Mouse (Mus musculus): ENCODE results near the gene 6430531B16Rik.

Gene 6430531B16Rik

DNA sequence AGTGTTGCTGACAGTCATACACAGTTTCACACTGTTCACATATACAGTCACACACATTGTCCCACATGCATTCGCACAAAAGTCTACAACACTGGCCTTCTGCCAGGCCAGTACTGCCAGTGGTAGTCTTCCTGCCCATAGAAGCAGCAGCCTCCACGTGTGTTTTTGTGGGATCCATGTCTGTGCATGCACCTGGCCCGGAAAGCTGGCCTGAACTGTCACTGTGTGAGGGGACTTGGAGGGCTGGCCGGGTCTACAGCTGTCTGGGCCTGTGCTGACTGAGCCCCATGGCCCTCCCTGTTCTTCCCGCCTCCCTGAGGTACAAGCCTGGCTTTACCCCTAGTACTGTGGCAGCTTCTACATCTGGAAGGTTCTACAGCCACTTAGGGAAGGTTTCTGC, 7.6 kb downstream of the 6430531B16Rik start:
- DNase-seq (ENCODE audit: low spot score in 2 of 2), result no peak

DNA sequence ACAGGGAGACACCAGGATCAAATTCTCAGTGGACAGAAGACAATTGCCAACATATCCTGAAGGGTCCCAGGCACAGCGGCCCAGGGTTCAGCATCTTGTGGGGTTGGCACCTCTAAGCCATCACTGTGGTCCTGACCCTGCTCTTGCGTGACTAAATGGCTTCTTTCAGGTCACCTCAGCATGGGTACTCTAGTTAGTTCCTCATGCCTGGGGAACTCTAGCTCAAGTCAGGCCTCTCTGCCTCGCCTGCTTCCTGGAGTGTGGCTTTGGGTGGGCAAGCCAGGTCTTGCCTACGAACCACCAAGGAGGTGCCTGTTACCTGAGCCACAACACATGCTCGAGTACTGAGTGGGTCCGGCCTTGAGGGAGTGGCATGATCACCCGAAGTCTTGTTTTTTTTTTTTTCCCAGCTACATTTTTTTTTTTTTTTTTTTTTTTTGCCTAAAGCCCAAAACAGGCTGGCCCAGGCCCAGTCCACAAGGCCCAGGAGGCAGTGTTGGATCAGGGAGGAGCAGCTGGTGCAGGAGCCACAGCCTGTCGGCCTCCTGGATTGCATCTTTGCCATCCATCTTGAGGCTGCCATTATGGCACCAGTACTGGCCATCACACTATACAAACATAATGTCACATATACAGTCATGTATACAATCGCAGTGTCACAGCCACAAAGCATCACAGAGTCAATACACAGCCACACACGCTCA, 8.2 kb downstream of the 6430531B16Rik start:
- no peak for DNase-seq (ENCODE audit: low spot score in 2 of 2)

DNA sequence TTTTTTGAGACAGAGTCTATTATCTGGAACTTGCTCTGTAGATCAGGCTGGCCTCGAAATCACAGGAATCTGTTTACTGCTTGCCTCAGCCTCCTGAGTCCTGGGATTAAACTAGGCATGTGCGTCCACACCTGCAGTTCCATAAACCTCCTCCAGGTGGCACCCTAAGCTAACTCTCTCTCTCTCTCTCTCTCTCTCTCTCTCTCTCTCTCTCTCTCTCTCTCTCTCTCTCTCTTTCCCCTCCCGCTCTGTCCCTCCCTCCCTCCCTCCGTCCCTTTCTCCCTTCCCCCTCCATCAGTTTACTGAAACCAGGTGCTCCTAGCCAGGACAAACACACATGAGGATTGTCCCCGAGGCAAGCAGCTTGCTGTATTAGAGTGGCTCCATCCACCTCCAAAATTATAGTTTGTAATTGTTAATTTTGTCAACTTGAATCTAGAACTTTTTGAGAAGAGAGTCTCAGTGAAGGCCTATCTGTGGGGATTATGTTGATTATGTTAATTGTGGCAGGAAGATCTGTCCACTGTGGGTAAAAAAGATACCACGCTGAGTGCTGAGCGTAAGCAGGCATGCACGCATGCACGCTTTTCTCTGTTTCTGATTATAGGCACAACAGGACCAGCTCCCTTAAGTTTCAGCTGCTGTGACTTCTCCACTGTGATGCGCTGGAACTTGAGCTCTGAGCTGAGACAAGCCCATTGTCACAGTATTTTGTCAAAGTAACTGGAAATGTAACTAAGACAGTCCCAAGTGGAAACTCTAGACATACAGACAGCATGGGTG, 9.0 kb downstream of the 6430531B16Rik start:
- peak; percentile 81 to 91 for DNase-seq (ENCODE audit: low spot score in 2 of 2)

DNA sequence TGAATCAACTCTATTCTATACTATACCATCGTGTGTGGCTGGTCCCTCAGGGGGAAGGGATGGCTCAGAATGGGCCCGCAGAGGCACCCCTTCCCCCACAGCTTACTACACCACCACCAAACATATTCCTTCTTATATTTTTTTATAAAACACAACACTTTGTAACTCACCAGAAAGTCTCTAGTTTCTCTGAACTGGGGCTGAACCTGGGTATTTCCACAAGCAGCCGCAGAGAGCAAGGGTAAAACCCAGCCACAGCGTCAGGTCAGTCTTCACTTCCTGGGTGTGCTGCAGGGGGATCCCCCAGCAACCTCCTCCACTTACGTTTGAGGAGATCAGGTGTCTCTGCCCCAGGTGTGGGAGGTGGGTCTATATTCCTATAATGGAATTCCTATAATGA, 10.1 kb downstream of the 6430531B16Rik start:
- no peak for DNase-seq (ENCODE audit: low spot score in 2 of 2)

DNA sequence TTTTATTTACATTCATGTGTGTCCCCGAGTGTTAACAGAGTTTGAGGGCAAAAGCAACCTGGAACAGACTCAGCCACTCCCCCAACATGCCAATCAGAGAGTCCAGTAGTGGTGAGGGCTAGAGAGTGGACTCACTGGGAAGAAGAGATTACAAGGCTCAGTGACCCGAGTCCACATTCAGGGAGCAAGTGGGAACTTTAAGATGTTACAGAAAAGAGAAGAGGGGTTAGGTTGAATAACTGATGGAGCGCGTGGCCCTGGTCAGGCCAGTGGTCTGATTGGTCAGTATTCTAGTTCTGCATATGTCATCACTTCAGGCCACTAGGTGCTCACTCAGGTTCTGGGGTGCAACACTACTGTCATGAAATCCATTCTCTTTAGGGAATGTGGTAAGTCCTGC, 11.4 kb downstream of the 6430531B16Rik start:
- DNase-seq (ENCODE audit: low spot score in 2 of 2), result no peak

DNA sequence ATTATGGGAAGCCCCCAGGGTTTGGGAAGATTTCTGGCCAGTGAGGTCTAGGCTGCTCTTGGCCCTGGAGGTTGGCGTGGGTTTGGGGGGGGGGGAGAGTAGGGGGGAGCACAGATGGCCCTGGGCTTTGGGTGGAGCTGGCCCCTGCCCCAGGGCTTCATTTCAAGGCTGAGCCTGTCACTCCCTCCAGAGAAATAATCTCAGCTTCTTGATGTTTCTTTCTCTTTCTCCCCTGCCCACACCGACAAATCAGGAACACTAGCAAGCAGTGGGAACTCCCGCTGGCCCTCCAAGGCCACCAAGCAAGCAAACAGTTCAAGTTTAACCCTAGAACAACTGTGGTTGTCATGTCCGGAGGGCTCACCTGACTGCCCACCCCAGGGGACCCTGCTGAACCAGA, 14.7 kb downstream of the 6430531B16Rik start:
- DNase-seq (ENCODE audit: low spot score in 2 of 2), result no peak

DNA sequence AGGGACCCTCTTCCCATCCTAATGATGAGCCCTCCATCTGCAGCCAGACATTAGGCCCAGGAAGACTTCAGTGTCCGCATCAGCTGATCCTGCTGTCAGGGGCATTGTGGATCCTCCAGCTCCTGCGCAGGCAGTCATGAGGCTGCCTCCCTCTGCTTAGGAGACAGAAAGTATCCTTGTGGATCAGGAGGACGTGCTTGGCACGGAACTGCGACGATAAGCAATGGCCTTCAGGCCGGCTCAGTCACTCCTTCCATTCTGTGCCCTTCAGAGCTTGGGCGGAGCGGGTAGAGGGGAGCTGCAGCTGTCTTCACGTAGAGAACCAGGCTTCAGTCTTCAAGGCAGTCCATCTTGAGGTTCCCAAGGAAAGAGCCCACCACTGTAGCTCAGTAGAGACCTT, 17.4 kb downstream of the 6430531B16Rik start:
- DNase-seq (ENCODE audit: low spot score in 2 of 2), result no peak

DNA sequence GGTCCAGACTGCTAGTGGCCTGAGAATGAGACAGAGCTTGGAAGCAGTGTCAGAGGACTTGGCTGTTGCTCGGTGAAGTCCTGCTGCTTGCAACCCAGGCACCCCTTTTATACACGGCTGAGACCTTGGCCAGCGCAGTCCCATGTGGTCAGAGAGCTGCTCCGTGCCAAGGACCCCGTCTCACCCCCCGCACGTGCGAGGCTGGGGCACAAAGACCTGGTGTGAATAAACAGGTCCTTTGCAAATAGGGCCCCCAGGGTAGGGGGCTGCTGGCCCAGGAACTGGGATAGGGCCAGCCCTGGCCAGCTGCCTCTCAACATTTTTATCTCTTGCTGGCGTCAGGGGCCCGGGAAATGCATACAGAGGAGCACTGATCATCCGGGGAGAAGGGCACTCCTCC, 20.6 kb downstream of the 6430531B16Rik start:
- DNase-seq (ENCODE audit: low spot score in 2 of 2), result peak in 1 of 2 experiments; percentile 16

DNA sequence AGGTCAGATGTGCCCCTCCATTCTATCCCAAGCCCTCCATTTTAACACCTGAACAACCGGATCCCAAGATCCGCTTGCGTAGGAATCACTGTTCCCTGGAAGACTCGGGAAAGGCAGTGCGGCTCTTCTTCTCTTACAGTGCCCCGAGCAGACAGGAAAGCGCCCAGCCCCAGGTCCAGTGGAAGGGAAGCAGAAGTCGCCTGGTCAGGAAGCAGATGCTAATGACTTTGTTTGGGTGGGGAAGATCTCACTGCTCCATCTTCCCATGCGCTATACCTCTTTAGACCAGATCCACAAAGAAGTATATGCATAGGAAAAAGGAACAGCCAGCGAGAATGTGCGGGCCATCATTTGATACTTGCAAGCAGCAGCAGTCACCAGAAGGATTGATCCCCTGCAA, 21.1 kb downstream of the 6430531B16Rik start:
- no peak for DNase-seq (ENCODE audit: low spot score in 2 of 2)

DNA sequence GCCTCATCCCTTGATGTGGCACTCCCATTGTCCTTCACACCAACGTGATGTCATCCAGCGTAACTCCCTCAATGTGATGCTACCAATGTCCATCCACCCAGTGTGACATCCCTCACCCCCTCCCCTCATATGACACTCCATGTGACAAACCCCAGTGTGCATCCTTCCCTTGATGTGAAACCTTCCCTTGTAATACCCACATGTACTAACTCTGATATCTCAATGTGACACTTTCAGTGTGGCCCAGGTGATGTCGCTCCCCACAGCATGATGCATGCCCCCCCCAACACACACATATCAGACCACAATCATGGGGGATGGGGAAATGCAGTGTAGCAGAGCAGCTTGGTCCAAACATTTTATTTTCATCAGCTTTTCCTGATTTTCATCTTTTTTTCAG, 21.9 kb downstream of the 6430531B16Rik start:
- DNase-seq (ENCODE audit: low spot score in 2 of 2), result no peak

DNA sequence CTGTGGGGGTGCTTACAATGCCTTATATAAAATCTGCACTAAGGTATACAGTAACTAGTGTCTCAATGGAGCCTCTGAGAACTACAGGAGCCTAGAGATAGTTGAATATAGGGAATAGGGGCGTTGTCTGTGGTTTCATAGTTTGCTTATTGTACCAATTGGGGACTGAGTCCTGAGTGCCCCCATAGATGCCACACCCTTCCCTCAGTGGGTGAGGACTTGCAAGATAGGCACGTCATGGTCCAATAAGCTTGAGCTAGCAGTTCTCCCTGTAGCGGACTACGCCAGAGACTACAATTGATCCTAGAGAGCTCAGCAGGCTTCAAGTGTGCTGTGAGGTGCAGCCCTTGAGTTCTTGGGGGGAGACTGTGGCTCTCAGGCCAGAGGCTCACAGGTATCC, 23.1 kb downstream of the 6430531B16Rik start:
- no peak for DNase-seq (ENCODE audit: low spot score in 2 of 2)

DNA sequence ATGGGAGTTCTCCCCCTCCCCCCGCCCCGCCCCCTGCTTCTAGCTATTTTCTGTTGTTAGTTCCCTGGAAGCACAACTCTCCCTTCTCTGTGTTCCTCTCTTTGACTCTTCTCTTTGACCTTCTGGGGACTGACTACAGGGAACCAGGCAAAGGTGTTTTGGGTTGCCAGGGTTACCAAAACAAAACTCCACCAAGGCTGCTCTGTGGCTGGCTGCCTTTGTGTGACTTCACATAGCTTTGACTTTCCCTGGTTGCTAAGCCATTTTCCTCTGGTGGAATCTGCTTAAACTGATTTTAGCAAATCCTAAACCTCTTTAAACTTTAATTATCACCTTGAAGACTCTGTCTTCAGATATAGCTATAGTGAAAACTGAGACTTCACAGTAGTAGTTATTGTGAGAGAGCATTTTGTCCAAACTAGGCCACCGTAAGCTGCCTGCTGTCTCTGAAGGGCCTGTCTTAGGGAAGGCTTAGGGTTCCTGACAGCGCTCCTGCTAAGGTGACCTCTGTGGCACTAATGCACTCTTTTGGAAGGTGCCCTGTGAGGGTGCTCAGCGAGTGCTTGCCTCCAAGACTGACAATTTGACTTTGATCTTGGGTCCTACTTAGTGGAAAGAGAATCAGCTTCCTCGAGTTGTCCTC, 26.4 kb downstream of the 6430531B16Rik start:
- DNase-seq (ENCODE audit: low spot score in 2 of 2), result no peak

DNA sequence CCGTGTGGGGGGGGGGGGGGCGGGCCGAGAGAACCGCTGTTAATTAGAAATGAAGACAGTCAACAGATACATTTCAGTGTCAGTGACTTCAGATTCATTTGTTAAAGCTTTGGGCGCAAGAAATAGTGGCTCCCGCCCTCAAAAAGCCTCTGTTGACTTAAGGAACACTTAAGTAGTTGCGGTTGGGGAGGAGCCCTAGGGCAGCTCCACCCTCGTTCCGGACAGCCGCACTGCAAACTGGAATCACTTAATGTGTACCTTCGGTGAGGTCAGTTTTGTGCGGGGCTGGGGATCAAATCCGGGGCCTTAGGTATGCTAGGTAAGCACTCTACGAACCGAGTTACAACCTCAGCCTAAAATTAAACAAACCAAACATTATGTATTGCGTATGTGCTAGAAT, 27.5 kb downstream of the 6430531B16Rik start:
- DNase-seq (ENCODE audit: low spot score in 2 of 2), result no peak

DNA sequence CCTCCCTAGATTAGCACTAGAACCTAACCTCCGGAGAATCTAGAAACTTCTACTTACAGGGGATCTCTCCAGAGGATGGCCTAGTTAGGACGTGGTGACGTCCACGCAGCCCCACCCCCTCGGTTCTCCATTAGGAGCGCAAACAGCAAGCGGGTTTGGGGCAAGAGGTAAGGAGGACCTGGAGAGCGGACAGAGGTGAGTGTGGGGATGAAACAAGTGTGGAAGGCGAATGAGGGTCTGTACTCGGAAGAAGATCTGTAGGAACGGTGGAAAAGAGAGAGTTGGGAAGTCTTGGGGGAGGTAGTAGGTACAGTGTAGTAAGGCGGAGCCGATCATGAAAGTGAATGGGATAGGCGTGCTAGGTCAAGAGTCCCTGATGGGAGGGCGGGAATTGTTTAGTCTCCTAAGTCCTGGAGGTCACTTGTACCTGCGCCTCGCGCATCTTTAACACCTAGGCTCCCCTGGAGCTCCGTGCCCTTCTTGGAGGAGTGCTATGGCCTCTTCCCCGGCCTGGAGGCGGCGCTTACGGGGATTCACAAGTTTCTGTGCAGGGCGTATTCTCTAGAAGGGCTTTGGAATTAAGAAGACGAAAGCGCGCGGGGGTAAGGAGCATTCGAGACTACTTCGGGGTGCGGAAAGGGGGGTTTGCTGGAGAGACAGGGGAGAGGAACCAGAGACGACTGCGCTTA, 28.1 kb downstream of the 6430531B16Rik start:
- no peak for DNase-seq (ENCODE audit: low spot score in 2 of 2)

DNA sequence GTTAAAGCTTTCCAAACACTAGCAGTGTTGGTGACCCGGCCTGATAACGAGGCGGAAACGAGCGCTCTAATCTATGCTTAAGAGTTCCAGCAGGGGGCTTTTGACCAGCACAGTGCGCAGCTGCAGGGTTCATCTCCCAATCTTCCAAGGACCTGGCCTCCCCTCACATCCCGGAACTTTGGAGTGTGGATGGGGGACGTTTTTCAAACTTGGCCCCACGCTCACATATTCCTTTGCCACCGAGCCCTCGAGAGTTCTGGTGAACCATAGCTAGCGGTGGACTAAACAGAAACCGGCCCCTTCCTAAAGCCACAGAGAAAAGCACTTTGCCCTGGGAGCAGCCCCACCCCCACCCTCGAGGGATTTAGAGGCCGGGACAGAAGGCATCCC, 28.7 kb downstream of the 6430531B16Rik start:
- DNase-seq (ENCODE audit: low spot score in 2 of 2), result peak in 1 of 2 experiments; percentile 16

DNA sequence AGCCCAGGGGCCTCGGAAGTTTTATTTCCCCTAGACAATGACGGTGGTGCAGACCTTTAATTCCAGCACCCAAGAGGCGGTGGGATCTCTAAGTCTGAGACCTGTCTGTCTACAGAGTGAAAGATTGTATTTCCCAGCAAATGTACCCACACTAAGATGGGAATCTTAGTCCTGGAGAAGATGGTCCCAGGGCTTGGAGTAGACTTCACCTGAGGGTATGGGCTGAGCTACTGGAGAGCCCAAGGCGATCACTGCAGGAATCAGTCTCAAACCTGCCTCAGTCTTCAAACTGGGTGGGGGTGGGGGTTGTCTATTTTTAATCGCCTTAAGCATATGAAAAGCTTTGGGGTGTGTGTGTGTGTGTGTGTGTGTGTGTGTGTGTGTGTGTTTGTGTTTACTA, 32.5 kb downstream of the 6430531B16Rik start:
- no peak for DNase-seq (ENCODE audit: low spot score in 2 of 2)

DNA sequence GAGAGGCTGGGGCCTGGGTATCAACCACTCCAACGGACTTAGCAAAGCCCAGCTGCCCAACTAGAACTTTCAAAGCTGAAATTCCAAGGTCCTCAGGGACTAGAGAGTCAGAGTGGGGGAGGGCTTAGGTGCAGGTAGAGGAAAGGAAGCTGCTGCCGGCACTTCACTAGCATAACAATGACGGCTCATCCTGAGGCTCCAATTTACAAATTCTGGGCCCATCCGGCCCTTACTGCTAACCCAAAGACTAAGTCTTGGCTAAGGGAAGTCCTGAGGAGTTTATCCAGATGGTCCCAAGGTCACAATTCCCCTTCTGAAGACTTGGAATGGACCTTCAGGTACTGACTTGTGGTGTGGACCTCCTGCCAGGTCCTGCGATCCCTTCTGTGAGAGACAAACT, 33.0 kb downstream of the 6430531B16Rik start:
- DNase-seq (ENCODE audit: low spot score in 2 of 2), result no peak

DNA sequence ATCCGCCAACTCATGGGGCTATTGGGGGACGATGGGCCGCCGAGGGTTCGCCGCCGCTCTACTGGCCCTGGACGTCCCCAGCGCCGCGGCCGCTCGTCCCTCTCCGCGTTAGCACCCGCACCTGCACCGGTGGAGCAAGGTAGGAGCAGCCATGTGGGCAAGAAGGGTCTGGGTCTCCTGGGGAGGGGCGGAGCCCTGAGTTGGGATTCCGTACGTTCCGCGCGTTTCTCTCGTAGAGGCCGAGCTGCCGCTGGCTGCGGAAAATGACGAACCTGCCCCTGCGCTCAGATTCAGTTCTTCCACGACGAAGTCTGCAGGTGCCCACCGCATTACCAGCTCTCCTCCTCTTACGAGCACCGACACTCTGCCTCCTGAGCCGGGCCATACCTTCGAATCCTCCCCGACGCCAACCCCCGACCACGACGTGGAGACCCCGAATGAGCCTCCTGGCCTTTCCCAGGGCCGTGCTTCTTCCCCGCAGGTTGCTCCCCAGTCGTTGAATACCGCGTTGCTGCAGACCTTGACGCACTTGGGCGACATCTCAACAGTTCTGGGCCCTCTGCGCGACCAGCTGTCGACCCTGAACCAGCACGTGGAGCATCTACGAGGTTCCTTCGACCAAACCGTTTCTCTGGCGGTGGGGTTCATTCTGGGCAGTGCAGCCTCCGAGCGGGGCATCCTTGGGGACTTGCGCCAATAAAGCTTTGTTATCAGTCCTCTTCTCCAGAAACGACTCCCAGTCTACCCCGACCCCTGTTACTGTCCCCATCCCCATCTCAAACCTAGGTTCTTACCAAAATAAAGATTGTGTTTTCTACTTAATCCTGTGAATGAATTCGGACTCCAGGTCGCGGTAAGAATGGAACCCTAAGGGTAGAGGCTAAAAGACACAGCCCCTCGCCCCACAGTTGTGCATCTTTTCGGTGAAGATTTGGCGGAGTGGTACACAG, 34.0 kb downstream of the 6430531B16Rik start:
- DNase-seq (ENCODE audit: low spot score in 2 of 2), result no peak

DNA sequence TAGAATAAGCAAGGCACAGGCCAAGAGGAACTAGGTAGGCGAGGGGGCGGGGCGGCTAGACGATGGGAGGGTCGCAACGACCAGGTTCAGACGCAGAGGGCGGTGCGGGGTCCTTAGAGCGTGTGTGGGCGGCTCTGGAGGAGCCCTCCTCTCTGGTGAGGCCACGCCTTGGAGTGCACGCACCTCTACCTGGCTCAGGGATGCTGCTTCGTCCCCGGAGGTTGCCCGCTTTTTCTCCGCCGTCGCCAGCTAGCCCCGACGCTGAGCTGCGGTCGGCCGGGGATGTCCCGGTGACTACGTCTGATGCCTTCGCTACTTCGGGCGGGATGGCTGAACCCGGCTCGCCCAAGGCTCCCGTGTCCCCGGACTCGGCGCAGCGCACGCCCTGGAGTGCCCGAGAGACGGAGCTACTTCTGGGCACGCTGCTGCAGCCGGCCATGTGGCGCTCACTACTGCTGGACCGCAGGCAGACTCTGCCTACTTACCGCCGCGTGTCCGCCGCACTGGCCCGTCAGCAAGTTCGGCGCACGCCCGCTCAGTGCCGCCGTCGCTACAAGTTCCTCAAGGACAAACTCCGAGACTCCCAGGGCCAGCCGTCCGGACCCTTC, 34.8 kb downstream of the 6430531B16Rik start, which contains the start of gene Utf1:
Gene Utf1, plus strand, starts transcription at position 116 of the 608 bp plus-strand sequence.
- no peak for DNase-seq (ENCODE audit: low spot score in 2 of 2)

DNA sequence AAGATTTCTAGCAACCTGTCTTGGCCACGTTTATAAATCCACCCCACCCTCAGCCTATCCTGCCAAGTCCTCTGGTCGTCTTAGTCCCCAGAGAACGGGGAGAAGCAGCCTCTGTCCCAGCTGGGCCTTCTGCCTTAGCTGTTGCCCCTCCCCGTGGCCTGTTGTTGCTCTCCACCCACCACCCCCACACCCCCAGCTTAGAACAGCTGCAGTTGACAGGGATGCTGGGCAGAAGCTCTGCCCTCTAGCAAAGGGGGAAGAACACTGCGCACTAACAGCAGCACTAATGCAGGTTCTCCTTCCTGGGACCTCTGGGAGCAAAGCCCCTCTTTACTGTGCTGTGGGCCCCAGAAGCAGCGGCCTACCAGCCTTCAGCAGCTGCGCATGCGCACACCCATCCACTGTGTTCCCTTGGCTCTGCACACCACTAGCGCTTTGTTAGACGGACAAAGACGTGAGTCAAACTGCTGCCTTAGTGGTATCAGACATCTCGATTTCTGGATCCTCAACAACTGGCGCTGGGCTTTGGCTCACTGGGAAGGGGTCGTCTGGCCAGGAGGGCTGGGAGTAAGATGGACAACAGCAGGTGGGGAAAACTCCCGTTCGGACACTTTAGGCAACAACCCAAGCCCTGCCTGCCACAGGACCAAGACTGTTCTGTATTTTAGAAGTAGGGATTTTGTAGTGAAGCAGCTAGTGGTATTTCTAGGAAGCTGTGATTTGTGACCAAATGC, 37.9 kb downstream of the 6430531B16Rik start:
- no peak for DNase-seq (ENCODE audit: low spot score in 2 of 2)
